Mouse (Mus musculus) regulatory T cell (primary cell): ENCODE results near the gene Fam227b.

ENCODE experiments used
- in situ Hi-C: fragments of 300-600 bp; cut with MboI, MseI; formaldehyde crosslinking; loops from one replicate; pipeline ENCODE4 v1.15.1; 2025; ENCODE audit warnings: high pct_unique_total_duplicates

Gene Fam227b

GRCm38 (mm10) chr2:126061037-126061773 lies 90.6 kb downstream of the Fam227b start:
- in situ Hi-C loops = no loop called here

GRCm38 (mm10) chr2:126060595-126060994 lies 91.2 kb downstream of the Fam227b start:
- in situ Hi-C loops = no loop called here

GRCm38 (mm10) chr2:126053657-126054056 lies 98.1 kb downstream of the Fam227b start:
- in situ Hi-C loops = no loop called here

- in situ Hi-C loops = no loop called here
Measured at GRCm38 (mm10) chr2:126052749-126053557, 98.9 kb downstream of the Fam227b start.

GRCm38 (mm10) chr2:126045621-126046020 lies 106.2 kb downstream of the Fam227b start:
- in situ Hi-C loops = no loop called here

GRCm38 (mm10) chr2:126042674-126043073 lies 109.1 kb downstream of the Fam227b start:
- in situ Hi-C loops = no loop called here

GRCm38 (mm10) chr2:126041237-126041636 lies 110.6 kb downstream of the Fam227b start:
- in situ Hi-C loops = no loop called here

- in situ Hi-C loops = no loop called here
Measured at GRCm38 (mm10) chr2:126040651-126041050, 111.2 kb downstream of the Fam227b start.

- in situ Hi-C loops = loop anchor here (10.0 kb wide), 1 partner anchor 385 kb away; no protein-coding TSS in a partner anchor
Measured at GRCm38 (mm10) chr2:126039414-126039891, 112.4 kb downstream of the Fam227b start.

- in situ Hi-C loops = loop anchor here (10.0 kb wide), 1 partner anchor 384 kb away; no protein-coding TSS in a partner anchor
Measured at GRCm38 (mm10) chr2:126038221-126039000, 113.4 kb downstream of the Fam227b start.

- in situ Hi-C loops = loop anchor here (10.0 kb wide), 1 partner anchor 381 kb away; no protein-coding TSS in a partner anchor
Measured at GRCm38 (mm10) chr2:126036121-126036520, 115.7 kb downstream of the Fam227b start.

GRCm38 (mm10) chr2:126035013-126035770 lies 116.6 kb downstream of the Fam227b start:
- in situ Hi-C loops = loop anchor here (10.0 kb wide), 1 partner anchor 380 kb away; no protein-coding TSS in a partner anchor

- in situ Hi-C loops = loop anchor here (10.0 kb wide), 1 partner anchor 380 kb away; no protein-coding TSS in a partner anchor
Measured at GRCm38 (mm10) chr2:126034379-126035005, 117.3 kb downstream of the Fam227b start, which contains the start of gene Fgf7. Gene Fgf7, plus strand, starts transcription at chr2:126034658.

GRCm38 (mm10) chr2:126033114-126033972 lies 118.5 kb downstream of the Fam227b start:
- in situ Hi-C loops = loop anchor here (10.0 kb wide), 1 partner anchor 379 kb away; no protein-coding TSS in a partner anchor

GRCm38 (mm10) chr2:126031186-126031900 lies 120.5 kb downstream of the Fam227b start:
- in situ Hi-C loops = loop anchor here (10.0 kb wide), 1 partner anchor 377 kb away; no protein-coding TSS in a partner anchor

- in situ Hi-C loops = loop anchor here (25.0 kb wide), 1 partner anchor 346 kb away; no protein-coding TSS in a partner anchor
Measured at GRCm38 (mm10) chr2:126015763-126016473, 135.9 kb downstream of the Fam227b start.

GRCm38 (mm10) chr2:126014989-126015710 lies 136.7 kb downstream of the Fam227b start:
- in situ Hi-C loops = loop anchor here (25.0 kb wide), 1 partner anchor 347 kb away; no protein-coding TSS in a partner anchor
